Mouse (Mus musculus) kidney, adult 8-10 months (tissue): ENCODE data around the gene Ern1.
A peak's percentile ranks its signal among the peaks of the same experiment; 100 is the strongest.
"Not testable (repeated sequence)": the region's sequence is repeated elsewhere in the genome, so short reads cannot be mapped to it uniquely, and the experiment has no call there.

ENCODE experiments used
- DNase-seq, 2 experiments: peaks; one replicate each; pipeline ENCODE4 v3.0.0; 2022

Ern1 gene

DNA sequence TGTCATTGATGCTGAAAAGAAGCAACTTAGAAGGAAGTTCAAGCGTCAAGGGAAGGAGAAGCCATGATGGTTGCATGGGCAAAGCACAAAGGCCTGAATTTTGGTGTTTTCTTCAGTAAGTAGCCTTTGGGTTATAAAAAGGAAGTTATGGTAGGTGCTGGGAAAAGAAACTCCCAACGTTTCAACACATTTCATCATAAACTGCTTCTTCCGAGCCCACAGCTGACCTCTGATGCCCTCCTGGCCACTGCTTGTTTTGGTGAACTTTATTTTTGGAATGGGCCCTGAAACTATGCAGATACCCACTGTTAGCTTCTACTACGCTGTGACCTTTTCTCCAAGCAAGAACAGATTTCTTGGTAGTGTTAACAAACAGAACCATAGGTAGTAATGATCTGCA, 58.0 kb downstream of the Ern1 start:
- DNase-seq = no peak

DNA sequence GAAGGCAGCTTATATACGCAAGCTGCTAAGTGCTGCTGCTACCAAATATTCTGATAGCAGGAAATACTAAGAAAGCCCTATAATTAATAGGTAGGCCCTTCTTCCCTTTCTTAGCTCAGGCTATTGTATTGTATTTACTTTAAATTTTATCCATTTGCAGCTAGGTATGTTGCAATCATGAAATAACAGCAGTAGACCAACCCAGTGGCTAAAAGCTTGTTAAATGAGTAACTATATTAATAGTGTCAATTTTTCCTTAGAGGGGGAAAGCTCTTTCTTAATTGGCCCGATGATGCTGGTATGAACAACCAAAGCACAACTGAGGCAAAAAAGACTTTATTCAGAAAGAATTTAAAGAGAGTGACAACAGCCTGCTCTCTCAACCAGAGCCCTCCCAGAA, 59.1 kb downstream of the Ern1 start:
- no peak for DNase-seq

DNA sequence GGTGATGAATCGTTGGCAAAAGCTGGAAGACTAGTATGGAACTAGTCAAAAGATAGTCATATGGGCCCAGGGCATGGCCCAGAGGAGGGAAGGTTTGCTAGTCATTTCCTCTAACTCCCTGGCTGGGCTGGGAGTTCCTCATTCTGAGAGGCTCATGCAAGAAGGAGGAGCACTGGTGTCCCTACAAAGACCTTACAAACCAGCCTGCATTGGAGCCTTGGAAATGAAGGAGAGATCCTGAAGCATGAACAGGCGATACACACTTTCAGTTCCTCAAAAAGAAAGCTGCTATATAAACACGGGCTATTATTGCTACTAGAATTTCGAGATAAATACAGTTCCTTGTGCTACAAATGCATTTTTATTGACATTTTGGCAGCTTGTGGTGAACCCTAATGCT, 59.5 kb downstream of the Ern1 start:
- DNase-seq = no peak

DNA sequence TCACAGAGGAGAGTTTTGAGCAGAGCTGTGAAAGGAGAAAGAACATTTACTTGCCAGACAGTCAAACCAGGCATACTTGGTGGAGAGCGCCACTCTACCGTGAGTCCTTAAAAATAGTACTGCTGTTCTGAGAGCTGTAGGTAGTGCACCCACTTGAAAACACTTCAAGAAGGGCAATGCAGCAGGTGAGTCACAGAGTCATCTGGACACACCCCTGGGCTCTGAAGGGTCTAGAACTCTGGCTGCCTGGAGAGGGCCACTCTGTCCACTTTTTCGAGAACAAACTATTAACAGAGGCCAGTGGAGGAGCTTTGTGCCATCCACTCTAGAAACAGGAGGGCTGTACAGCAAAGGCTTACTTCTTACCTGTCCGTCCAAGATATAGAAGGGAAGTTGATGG, 61.2 kb downstream of the Ern1 start:
- DNase-seq = no peak

DNA sequence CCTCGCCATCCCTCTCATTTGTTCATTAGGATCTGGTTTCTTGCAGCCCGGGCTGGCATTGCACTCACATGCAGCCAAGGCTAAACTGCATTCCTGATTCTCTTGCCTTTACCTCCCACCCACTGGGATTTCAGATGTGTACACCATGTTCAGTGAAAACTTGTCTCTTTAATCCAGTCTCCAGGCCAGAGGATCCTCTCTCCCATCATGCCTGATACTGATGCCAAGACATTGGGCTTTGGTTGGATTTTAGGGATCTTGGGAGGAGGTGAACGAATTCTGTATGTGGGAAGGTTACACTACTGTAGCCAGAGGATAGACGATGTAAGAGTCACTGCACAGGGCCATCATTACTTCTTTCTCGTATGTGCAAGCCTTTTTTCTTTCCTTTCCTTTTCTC, 62.5 kb downstream of the Ern1 start:
- DNase-seq = no peak

DNA sequence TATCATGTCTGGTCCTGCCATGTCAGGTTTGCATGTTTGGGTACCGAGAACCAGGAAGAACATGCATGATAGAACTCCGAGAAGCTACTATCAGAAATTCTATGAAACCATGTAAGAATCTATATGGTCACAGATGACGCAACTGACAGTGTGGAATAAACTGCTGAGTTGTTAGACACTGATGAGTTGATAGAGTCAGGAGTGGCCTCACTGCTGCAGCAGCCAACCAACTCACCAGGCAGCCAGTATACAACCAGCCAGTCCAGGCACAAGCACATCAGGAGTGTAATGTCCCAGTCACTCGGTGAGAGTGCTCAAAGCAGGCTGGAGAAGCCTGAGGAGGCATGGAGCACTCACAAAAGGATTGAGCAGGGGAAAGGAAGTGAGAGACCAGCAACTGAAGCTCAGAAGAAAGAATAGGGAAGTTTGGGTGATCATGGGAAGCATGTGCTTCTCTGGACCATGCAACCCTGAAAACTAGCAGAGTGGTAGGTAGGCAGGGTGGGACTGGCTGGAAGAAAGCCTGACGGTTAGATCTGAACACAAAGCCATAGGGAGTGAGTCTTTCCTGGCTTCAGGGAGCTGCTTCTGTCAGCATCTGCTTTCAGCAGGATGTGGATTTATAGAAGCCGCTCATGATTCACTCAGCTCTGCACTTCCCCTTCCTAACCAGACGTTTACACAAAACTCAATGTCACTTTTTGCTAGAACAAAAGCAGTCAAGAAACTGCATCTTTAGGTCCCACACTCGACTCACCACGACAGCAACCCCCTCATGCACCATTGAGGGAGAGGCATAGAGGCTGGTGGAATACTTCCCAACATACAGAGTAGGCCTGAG, 68.2 kb downstream of the Ern1 start:
- DNase-seq = no peak

DNA sequence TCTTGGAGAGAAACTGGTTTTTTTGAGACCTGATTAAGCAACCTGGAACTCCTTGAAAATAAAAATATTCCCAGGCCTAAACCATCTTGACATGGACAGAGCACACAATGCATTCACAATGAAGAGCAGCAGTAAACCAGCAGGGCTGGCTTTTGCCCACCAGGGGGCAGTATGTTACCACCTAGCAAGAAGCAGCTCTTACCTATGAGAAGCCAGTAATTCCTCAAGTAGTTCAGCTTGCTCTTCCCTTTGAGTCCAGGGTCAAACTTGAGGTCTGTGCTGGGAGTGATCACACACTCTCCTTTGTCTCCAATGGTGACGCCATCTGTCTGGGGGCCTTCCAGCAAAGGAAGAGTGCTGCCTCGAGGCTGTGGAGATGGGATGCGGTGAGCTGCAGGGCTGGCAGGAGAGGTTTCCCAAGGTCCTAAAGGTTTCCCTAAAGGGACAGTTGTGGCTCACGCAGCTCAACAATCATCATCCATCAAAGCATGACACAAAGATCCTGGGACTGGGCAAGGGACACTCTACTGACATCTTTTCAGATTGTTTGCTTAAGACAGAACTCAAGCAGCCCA, 68.9 kb downstream of the Ern1 start:
- DNase-seq = peak; percentile 72 to 89

DNA sequence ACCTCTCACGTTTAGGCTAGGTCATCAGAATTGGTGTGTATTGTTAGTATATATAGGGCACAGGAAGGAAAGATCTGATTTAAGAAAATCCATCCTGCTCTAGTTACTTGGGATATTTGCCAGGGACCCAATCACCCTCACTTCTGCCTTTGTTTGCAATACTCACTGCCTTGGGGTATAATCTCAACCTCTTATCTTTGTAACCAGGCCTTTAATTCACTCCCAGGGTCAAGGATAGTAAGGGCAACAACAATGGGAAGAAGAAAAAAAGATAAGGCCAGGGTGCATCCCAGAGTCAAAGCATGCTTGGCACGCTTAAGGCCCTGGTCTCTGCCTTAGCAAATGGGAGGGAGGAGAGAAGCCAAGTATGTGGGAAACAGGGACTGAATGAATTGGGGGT, 69.8 kb downstream of the Ern1 start:
- DNase-seq = no peak

DNA sequence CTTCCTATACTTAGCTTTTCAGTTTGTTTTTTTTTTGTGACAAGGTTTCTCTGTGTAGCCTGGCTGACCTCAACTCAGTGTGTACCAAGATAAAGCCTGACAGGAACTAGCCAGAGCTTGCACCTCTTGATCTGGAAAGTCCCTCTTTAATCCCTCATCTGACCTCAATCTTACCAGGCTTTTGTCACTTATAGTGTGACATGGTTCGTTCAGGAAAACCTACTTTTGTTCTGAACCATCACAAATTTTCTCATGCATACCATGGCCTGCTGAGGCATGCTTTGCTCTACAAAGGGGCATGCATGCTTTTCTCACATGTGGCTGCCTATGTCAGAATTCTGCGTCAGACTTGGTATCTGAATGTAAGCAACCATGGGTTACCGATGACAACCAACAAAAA, 71.3 kb downstream of the Ern1 start:
- DNase-seq = no peak

DNA sequence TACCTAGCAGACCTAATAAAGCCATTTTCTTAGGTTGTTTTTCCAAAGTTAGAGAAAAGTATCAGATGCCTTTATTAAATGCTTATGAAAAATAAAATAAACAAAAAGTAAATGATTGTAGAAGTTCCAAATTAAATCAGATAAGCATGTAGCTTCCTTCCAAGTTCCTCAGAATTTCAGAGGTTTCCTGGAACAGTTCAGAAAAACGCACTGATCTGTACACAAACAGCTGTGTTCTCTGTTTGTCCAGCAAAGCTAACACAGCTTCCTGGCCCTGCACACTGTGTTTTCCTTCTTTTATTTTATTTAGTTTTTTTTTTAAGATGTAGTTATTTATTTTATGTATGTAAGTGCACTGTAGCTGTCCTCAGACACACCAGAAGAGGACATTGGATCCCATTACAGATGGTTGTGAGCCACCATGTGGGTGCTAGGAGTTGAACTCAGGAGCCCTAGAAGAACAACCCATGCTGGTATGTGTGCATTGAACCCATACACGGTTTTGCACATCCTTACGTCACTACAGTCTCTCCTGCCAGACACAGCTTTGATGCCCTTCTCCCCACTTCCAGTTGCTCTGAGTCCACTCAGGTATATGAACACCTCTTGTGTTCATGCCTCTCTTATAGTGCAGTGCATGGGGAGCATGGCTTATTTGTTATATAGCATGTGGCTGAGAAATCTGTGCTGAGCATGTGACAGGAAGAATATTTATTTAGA, 74.9 kb downstream of the Ern1 start:
- no peak for DNase-seq

DNA sequence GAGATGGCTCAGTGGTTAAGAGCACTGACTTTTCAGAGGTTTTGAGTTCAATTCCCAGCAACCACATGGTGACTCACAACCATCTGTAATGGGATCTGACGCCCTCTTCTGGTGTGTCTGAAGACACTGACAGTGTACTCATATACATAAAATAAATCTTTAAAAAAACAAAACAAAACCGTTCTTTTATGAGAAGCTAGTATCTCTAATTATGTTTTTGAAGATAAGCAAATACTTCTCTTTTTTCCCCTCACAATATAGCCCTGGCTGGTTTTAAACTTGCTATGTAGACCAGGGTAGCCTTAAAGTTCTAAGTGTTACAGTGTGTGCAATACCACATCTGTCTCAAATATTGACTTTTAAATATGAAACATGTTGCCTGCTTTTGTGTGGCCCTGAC, 76.5 kb downstream of the Ern1 start:
- DNase-seq = no peak

DNA sequence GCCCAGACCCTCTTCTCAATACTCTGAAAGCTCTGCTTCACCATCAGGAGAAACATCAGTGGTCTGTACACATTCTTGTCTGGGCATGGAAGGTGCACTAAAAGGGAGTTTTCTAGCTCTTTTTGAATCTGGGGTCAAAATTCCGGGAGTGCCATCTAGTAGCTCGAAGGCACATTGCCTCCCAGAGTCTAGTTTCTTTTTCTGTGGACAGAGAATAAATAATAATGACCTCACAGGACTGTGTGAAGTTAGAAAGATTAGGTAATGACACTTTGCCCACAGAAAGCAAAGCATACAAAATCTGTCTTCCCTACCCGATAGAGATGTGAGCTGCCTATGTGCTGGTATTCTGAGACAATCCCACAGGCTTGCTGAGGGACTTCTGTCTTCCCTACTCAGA, 77.1 kb downstream of the Ern1 start:
- DNase-seq = no peak

DNA sequence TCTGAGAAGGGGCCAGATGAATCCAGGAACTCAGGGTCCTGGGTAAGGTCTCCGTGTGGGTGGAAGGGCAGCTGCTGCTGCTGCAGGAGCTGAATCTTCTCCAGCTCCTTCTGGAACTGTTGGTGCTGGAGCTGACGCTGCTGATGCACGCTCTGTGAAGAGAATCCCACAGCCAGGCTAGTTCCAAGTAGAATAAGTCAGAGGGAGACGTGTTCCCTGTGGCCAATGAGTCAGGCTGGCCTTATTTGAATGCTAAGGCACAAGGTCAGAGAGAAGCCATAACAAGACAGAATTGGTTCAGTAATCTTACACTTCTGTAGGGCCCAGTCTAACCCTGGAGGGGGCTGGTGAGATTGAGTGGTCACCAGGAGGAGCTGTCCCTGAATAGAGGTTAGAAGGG, 77.6 kb downstream of the Ern1 start:
- DNase-seq = no peak

DNA sequence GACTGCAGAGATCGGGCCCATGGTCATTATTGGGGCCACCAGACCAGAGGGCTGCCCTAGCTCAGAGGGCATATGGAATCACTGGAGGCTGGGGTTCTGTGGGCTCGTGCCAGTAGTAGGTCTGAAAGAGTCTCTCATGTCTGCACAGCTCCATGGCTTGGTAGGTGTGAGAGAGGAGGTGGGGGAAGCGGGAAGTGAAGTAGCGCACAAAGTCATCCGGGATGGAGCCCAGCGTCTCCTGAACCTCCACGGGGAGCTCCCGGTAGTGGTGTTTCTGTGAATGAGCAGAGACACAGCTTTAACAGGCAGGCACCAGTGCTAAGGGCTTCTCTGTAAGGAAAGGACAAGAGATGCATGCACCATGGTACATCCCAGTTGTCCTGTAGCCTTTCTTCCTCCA, 89.2 kb downstream of the Ern1 start:
- DNase-seq = no peak

DNA sequence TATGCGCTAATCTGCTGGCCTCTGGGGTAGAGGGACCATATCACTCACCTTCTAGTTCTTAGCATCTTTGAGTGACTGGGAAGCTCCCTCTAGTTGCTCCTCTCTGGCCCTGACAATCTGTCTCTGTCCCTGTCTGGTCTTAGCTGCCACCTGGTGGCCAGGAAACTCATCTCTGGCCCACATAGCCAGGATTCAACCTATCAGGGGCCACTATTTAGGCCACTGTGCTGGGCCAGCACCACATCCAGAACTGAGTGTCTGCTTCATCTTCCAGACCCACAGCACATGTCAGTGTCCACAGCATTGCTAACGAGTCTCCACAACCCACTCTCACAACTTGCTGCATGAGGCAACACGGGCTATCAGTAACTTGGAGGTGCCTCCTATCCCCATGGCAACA, 90.0 kb downstream of the Ern1 start:
- no peak for DNase-seq

DNA sequence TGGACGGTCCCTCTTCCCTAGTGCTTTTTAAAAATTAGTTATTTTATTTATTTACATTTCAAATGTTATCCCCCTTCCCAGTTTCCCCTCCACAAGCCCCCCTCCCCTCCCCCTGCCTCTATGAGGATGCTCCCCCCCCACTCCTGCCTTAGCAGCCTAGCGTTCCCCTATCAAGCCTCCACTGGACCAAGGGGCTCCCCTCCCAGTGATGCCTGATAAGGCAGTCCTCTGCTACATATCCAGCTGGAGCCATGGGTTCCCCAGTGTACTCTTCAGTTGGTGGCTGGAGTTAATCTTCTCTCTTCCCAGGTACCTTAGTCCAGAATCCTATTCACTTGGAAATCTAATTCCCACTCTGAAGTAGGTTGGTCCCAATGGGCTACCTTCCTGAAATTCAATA, 93.6 kb downstream of the Ern1 start:
- DNase-seq = not testable (repeated sequence)

DNA sequence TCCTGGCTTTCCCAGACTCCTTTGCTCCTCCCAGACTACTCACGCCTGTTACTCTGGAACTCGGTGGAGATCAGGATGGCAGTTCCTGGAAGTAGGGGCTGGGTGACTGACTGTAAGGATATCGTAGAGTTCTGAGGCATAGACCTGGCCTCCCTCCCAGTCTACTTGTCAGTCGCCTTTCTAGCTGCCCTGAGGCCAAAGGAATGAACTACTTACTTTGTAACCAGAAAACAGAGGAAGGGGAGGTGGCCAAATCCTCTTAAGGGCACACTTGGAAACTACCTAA, 94.4 kb downstream of the Ern1 start:
- DNase-seq = no peak

DNA sequence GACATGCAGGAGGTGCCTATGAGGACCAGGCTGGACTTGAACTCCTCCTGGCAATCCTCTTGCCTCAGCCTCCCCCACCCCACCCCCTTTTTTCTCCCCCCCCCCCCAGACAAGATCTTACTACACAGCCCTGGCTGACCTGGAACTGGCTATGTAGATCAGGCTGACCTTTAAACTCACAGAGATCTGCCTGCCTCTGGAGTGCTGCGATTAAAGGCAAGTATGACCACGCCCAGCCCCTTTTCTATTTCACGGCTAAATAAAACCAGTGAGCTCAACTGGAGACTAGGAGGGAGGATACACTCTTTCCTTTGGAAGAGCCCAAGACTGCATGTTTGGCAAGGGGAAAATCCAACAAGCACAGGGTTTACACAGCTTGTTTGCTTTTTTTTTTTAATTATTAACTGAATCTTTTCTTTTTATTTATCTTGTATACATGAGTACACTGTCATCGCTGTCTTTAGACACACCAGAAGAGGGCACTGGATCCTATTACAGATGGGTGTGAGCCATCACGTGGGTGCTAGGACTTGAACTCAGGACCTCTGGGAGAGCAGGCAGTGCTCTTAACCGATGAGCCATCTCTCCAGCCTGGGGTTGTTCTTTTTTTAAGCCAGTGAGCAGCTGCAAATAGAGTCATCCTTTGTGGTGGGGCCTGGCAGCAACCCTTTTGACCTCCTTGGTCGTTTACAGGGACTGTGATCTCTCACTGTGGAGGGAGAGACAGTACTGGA, 94.9 kb downstream of the Ern1 start:
- no peak for DNase-seq

DNA sequence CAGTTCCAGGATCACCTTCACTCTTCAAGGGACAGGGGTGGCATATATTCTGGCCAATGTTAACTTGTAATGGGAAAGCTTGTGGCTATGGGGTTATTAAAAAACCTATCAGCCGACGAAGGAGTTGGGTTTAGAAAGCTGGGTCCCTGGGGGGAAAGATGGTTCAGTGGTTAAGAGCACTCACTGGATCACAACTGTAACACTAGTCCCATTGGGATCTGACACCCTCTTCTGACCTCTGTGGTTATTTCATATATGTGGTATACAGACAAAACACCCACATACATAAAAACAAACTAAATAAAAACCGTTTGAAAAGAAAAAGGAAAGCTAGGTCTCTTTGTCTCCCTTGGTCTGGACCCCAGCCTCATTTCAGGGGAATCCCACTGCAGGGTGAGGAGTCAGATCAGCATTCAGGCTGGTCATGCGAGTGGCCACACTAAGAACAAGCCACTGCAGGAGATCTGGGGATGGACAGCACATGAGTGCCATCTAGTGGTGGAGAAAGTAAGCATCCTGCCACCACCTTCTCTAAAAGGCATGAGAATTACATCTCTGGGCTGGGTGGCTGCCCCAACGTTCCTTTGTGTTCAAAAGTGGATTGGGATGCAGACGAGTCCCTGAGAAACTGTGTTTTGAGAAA, 96.0 kb downstream of the Ern1 start:
- DNase-seq = peak; percentile 62 to 74

DNA sequence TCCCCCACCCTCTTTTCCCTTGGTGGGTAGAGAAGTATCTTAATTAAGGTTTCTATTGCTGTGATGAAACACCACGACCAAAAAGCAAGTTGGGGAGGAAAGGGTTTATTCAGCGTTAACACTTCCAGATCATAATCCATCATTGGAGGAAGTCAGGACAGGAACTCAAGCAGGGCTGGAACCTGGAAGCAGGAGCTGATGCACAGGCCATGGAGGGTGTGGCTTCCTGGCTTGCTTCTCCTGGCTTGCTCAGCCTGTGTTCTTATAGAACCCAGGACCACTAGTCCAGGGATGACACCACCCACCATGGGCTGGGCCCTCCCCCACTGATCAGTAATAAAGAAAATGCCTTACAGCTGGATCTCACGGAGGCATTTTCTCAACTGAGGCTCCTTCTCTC, 96.9 kb downstream of the Ern1 start:
- DNase-seq = no peak

DNA sequence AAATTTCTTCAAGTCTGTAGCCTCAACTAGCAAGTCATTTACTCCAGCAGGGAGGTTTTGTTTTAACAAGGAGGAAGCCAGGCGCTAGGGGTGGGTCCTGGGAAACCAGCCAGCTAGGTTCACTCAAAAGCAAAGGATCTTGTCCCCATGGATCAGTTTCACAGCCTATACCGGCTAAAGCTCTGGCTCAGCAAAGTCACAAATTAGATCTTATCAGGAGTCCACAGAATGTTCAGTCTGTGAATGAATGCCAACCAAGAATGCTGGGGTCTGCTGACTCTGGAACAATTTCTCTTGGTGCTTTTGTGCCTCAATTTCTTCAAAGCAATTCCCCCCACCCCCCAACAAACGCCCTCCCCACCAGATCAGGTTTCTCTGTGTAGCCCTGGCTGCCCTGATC, 98.0 kb downstream of the Ern1 start:
- peak in 1 of 2 experiments; percentile 22 for DNase-seq

DNA sequence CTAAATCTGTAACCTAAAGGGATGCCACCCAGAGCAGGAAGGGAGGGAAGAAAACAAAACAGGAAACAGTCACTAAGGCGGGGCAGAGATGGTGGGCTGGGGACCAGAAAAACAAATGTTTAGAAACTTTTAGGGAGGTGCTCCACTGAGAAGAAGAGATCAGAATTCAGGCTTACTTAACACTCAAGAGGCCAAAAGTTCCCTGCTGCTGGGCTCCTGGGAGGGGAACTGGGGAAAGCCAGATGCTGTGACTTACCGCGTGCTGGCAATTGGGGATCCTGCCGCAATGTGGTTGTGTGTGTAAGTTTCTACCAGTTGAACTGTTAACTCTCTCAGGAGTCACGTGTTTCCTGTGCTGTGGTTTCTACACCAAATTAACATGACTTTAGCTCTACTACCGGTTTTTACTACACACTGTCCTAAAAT, 99.8 kb downstream of the Ern1 start, which contains the start of gene Icam2:
Icam2 (minus strand) TSS at position 285 of the 426 bp plus-strand sequence.
- DNase-seq = no peak

DNA sequence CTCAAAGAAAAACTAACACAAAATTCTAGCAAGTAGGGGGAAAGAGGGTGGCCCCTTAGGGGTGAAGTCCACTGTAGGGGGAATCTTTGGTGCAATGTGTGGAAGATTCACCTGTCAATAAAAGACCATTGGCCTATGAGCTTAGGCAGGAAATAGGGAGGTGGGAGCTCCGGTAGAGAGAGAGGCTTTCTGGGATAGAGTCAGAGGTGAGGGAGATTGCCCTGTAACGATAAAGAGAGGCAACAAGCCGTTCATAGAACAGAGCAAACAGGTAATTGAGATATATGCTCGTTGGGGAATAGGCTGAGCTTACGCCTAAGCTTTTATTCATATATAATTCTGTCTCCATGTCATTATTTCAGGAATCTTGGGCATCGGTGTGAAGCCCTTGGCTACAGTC, 100.6 kb downstream of the Ern1 start:
- no peak for DNase-seq
